Mouse (Mus musculus) CD4-positive, CD25-positive, alpha-beta regulatory T cell, adult 2 months (primary cell): ENCODE measurements around the gene Adgrf1.
"Not testable (repeated sequence)": the region's sequence is repeated elsewhere in the genome, so short reads cannot be mapped to it uniquely, and the experiment has no call there.

Experiments used
- DNase-seq: peaks from one replicate; pipeline ENCODE4 v3.0.0-alpha.2; 2012; ENCODE audit warnings: low read depth, low spot score

Gene Adgrf1

GRCm38 (mm10) chr17:43266636-43267035, 3.5 kb upstream of the Adgrf1 start:
- peak; percentile 12 for DNase-seq

- peak; percentile 19 for DNase-seq
Measured at GRCm38 (mm10) chr17:43267046-43267749, 2.9 kb upstream of the Adgrf1 start.

GRCm38 (mm10) chr17:43276220-43276619, 6.1 kb downstream of the Adgrf1 start:
- DNase-seq: no peak

GRCm38 (mm10) chr17:43277223-43277622, 7.1 kb downstream of the Adgrf1 start:
- DNase-seq: no peak

- no peak for DNase-seq
Measured at GRCm38 (mm10) chr17:43279671-43280070, 9.5 kb downstream of the Adgrf1 start.

- DNase-seq: no peak
Measured at GRCm38 (mm10) chr17:43282353-43282752, 12.2 kb downstream of the Adgrf1 start.

GRCm38 (mm10) chr17:43282828-43283227, 12.7 kb downstream of the Adgrf1 start:
- no peak for DNase-seq

- DNase-seq: no peak
Measured at GRCm38 (mm10) chr17:43299515-43299914, 29.4 kb downstream of the Adgrf1 start.

GRCm38 (mm10) chr17:43325986-43326671, 56.0 kb downstream of the Adgrf1 start:
- DNase-seq: no peak

GRCm38 (mm10) chr17:43326726-43327700, 56.9 kb downstream of the Adgrf1 start:
- DNase-seq: no peak

- no peak for DNase-seq
Measured at GRCm38 (mm10) chr17:43327810-43328209, 57.7 kb downstream of the Adgrf1 start.

GRCm38 (mm10) chr17:43329216-43329615, 59.1 kb downstream of the Adgrf1 start:
- no peak for DNase-seq

- no peak for DNase-seq
Measured at GRCm38 (mm10) chr17:43329761-43330183, 59.6 kb downstream of the Adgrf1 start.

- DNase-seq: no peak
Measured at GRCm38 (mm10) chr17:43332686-43333085, 62.6 kb downstream of the Adgrf1 start.

- DNase-seq: no peak
Measured at GRCm38 (mm10) chr17:43334074-43334473, 63.9 kb downstream of the Adgrf1 start.

GRCm38 (mm10) chr17:43337643-43338042, 67.5 kb downstream of the Adgrf1 start:
- no peak for DNase-seq

GRCm38 (mm10) chr17:43338279-43338678, 68.2 kb downstream of the Adgrf1 start:
- no peak for DNase-seq

GRCm38 (mm10) chr17:43346499-43346898, 76.4 kb downstream of the Adgrf1 start:
- not testable (repeated sequence) for DNase-seq

- DNase-seq: no peak
Measured at GRCm38 (mm10) chr17:43357902-43358539, 87.9 kb downstream of the Adgrf1 start.

- no peak for DNase-seq
Measured at GRCm38 (mm10) chr17:43359826-43360619, 89.9 kb downstream of the Adgrf1 start, which contains the start of gene Adgrf5. TSS of gene Adgrf5 (plus strand) at chr17:43360451.

GRCm38 (mm10) chr17:43361021-43361420, 90.9 kb downstream of the Adgrf1 start:
- no peak for DNase-seq
